Mouse (Mus musculus): ENCODE measurements at regions not wholly inside any gene's neighbourhood (a gene's known extent, or its start where the extent isn't known, plus 50 kb on each side); places are given as distances from the start of the nearest gene placed in this dataset.

DNA sequence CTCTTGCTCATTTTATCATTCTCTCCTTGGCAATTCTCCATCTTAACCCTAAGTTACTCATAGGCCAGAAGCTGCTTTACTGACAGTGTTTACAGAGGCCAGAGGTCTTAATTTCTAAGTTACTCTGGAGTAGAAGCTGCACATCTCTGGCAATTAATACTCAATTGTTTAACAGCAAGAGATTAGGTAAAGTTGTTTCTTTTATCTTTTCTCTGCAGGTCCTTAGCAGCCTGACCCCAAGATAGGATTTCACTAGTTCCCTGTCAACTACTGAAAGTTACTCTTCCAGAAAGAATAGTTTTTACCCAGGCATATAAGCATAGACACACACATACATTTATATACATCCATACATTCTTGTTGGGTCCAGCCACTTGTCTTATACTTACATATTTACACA is 3131.2 kb upstream of the A830018L16Rik start:
- Histone ChIP-seq H3K27me3 (ENCODE audit: insufficient read depth, low read length) (no peaks in the 10 kb centered on the region), H3K4me2 (ENCODE audit: low read length) (no peak overlapping the region), H3K36me3 (ENCODE audit: insufficient read depth, low read length) (no peaks in the 10 kb centered on the region), H3K4me3 (replicated peaks; ENCODE audit: low read depth, low read length) (no peak overlapping the region), H3K4me1 (replicated peaks; ENCODE audit: insufficient read depth, low read length) (no peaks in the 10 kb centered on the region), H3K27ac (no peak overlapping the region), H3K9ac (ENCODE audit: low read depth, low read length) (no peak overlapping the region), H3K9me3 (replicated peaks; ENCODE audit: low read length) (no peaks in the 10 kb centered on the region)
- ATAC-seq (replicated peaks; ENCODE audit: low FRiP score, low read depth) (no peak), DNase-seq (ENCODE audit: low spot score) (no peak)
- TF ChIP-seq CTCF (IDR thresholded peaks at IDR 0.05; ENCODE audit: low read depth) = no peak

DNA sequence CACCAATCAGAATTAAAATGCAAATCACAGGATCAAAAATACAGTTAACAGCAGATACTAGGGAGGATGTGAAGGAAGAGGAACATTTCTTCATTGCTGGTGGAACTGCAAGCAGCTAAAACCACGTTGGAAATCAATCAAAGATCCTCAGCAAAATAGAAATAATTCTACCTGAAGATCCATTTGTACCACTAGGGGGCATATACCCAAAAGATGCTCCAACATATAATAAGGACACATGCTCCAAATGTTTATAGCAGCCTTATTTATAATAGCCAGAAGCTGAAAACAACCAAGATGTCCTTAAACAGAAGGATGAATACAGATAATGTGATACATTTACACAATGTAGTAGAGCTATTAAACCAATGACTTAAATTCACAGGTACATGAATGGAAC is 3126.4 kb upstream of the A830018L16Rik start:
- no peaks in the 10 kb centered on the region for H3K4me1 ChIP-seq (replicated peaks; ENCODE audit: insufficient read depth, low read length)
- no peak overlapping the region for H3K4me2 ChIP-seq (ENCODE audit: low read length)
- no peak overlapping the region for H3K27ac ChIP-seq
- no peak overlapping the region for H3K9ac ChIP-seq (ENCODE audit: low read depth, low read length)
- no peak for ATAC-seq (replicated peaks; ENCODE audit: low FRiP score, low read depth)
- 40% methylated on average over 1 of the region's 1 CpGs for WGBS
- no peak for DNase-seq (ENCODE audit: low spot score)
- H3K4me3 ChIP-seq (replicated peaks; ENCODE audit: low read depth, low read length) = no peak overlapping the region
- no peaks in the 10 kb centered on the region for H3K36me3 ChIP-seq (ENCODE audit: insufficient read depth, low read length)
- no peaks in the 10 kb centered on the region for H3K9me3 ChIP-seq (replicated peaks; ENCODE audit: low read length)
- peak; percentile 32; the same call in 1 of the 2 replicates for TF ChIP-seq CTCF (IDR thresholded peaks at IDR 0.05; ENCODE audit: low read depth)
- no peaks in the 10 kb centered on the region for H3K27me3 ChIP-seq (ENCODE audit: insufficient read depth, low read length)
